Mouse (Mus musculus): ENCODE data around the gene Cryzl1. TPM values are rescaled to one million over a fixed set of nuclear protein-coding genes. Genes with fewer than 3 reads are reported as not detected.

Gene Cryzl1
- 27.0 and 28.0 TPM in 2 replicates for polyA plus RNA-seq (2015; fragmentation: Nextera tagmentation; extraction: Ambion mirVana)

DNA sequence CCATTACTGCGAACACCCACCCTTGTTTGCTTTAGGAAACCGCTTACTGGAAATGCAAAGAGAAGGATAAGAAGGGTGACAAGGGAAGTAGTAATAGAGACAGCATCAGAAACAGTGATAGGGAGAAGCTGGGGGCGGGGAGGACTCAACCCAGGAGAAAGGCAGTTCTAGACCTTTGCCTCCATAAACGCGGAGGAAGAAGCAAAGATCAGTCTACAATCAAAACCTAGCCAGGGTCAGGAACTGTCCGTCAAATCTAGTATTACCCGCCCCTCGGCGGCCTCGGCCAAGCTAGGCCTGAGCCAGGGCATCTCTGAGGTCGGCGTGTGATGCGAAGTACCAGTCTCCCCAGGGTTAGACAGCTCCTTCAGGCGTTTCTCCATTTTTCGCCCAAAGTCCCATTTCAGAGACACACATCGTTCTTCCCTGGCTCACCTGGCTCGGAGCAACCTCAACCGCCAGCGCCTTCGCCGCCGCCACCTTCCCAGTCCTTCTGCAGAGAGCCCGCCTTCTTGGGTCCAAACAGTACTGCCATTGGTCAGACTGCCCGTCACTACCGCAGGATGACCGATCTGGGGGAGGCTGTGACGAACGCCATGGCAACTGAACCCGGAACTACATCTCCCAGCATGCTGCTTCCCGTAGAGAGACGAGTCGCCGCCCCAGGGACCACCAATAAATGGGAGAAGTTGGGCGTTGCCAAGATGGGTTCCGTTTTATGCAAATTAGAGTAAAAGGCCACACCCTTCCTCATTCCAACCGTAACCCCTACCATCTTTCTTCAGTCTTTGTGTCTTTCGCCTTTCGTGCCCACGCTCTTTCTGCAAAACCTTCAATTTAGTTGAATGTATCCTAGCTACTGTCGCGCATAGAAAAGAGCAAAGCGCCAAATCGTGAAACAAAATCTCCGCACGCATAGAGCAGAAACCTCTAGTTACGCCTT lies at the start of gene Cryzl1:
Gene Cryzl1 (minus strand): TSS at position 853 of the 943 bp plus-strand sequence.
- DNase-seq (ENCODE audit: low spot score), result peak; percentile 94

DNA sequence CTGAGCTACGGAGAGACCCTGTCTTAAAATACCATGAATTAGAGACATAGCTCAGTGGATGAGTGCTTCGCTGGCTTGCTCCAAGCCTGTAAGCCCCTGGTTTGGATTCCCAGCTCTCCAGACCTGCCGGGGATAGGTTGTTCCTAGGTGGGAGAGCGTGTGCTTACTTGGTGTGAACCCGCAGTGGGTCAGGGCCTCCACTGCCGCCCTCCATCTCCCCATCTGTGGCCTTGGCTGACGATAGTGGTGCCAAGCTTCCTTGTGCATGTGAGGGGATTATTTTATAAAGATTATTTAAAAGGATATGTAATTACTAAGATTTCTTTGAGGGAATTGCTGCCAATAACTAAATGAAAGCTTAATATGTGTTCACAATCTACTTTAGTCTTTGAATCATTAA lies 43.8 kb upstream of the Cryzl1 start:
- no peak for DNase-seq (ENCODE audit: low spot score)

DNA sequence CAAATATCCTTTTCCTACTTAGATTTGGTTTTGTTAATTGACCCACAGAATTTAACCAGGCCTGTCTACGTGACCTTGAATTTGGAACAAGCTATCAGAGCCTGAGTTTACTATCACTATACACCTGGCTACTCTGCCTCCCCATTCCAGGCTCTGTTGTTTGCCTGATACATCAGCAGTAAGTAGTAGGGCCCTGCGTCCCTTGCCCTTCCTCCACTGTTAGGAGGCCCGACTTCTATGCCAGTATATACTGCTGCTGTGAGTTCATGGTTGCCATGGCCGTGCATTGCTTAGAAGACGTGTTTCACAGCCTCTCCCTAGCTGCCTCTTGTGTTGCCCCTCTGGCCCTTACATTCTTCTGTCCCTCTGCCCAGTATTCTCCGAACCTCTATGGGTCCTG lies 42.6 kb upstream of the Cryzl1 start:
- DNase-seq (ENCODE audit: low spot score), result no peak

DNA sequence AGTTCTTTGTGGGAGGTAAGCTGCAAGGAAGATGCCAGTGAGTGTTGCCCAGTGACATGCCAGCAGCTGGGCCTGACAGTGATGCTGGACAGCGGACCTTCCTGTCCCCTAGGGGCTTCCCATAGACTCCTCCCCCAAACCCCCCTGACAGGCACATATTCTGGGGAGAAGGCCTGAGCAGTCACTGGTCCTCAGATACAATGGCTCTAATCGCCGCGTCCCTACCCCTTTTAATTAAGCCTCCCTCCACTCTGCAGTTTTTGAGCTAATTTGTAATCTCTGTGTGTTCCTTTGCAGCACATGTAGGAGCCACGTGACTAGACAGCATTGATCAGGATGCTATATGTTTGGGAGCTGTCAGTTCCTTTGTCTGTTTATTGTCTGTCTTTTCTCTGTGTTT lies 41.9 kb upstream of the Cryzl1 start:
- no peak for DNase-seq (ENCODE audit: low spot score)

DNA sequence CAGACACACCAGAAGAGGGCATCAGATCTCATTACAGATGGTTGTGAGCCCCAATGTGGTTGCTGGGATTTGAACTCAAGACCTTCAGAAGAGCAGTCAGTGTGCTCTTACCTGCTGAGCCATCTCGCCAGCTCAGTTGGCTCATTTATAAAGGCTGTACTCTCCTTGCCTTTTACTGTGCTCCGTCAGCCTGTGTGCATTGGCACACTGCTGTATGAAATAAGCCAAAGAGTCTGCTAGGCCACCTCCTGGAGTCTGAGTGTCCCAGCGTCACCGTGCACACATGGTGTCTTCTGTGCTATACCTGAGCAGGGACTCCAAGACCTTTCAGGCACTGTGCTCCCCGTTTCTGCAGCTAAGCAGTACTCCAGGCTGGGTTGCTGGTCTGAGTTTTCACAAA lies 41.1 kb upstream of the Cryzl1 start:
- DNase-seq (ENCODE audit: low spot score), result no peak

DNA sequence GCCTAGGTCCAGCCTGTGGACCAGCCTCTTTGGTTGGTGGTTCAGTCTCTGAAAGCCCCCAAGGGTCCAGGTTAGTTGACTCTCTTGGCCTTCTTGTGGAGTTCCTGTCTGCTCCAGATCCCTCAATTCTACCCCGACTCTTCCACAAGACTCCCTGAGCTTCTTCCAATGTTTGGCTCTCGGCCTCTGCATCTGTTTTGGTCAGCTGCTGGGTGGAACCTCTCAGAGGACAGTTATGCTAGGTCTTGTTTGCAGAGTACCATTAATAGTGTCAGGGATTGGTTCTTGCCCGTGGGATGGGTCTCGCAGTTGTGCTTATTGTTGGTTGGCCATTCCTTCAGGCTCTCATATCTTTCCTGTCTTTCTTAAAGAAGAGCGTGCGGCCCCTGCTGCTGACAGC lies 39.8 kb upstream of the Cryzl1 start:
- no peak for DNase-seq (ENCODE audit: low spot score)

DNA sequence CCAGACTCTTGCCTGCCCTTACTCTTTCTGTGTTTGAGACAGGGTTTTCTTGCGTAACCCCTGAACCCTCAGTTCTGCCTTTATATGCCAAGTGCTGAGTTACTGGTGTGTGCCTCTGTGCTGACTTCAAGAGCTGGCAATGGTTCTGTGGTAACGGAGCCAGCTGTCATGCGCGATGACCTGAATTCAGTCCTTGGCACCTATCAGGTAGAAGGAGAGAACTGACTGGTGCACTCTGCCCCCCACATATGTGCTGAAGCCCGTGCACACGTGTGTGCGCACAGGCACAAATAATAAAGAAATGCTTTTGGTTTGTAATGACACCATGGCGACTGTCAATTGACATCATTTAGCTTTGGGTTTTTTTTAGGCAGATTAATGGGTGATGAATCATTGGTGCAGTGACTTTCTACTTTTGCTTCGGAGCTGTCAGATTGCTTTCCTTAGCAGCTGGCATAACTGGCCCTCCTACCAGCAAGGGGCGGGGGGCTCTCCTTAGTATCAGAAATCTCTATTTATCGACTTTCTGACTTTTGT lies 38.5 kb upstream of the Cryzl1 start:
- DNase-seq (ENCODE audit: low spot score), result no peak

DNA sequence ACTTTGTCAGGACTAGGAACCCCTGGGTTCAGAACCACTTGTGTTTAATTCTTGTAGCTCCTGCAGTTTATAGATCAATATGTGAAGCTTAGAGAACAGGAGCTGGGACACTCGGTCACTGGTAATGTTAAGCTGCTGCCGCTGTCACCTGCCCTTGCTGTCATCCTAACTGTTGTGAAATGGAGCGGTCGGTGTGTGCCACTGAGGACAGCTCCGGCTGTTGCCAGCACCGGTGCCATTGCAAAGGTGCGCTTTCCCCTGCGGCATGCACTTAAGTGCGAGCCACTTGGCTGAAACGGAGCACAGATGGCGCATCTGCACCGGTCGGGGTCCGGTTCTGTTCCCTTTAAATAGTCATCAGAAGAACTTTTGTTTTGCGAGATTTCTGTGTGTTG lies 37.0 kb upstream of the Cryzl1 start:
- no peak for DNase-seq (ENCODE audit: low spot score)

DNA sequence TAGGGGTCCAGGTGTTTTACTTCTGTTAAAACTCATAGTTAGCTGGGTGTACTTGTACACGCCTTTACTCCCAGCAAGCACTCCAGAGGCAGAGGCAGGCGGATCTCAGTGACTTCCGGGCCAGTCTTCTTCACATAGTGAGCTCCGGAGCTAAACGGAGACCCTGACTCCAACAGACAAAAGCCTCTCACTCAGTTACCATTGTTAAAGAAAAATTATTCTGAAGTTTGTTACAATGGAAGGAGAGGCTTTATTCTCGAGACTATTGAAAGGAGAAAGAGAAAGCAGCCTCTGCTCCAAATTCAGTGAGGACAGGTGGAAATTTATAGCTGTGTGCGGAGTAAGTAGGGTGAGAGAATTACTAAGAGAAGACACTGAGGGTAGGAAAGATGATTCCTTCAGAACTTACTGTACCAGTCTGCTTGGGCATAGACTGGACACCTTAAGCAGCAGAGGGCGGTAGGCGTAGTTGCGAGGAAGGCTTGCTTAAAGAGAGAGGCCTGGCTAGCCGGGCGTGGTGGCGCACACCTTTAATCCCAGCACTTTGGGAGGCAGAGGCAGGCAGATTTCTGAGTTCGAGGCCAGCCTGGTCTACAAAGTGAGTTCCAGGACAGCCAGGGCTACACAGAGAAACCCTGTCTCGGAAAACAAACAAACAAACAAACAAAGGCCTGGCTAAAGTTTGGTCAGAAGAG lies 36.5 kb upstream of the Cryzl1 start:
- no peak for DNase-seq (ENCODE audit: low spot score)

DNA sequence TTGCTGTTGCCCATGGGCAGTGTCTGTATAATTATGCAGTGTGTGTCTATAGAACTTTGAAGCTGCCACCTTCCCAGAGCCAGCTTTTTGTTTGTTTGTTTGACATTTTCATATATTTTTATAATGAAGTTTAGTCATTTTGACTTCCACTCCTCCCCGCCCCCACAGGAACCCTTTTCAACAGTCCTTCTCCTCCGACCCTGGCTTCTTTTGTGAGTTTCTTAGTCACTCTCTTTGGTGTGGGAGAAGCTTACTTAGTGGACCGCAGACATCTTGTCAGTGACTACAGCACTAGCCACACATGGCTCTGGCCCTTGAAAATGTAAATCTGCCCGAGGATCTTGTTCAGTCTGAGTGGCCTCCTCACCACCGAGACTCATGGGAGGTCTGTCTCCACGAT lies 35.6 kb upstream of the Cryzl1 start:
- no peak for DNase-seq (ENCODE audit: low spot score)

DNA sequence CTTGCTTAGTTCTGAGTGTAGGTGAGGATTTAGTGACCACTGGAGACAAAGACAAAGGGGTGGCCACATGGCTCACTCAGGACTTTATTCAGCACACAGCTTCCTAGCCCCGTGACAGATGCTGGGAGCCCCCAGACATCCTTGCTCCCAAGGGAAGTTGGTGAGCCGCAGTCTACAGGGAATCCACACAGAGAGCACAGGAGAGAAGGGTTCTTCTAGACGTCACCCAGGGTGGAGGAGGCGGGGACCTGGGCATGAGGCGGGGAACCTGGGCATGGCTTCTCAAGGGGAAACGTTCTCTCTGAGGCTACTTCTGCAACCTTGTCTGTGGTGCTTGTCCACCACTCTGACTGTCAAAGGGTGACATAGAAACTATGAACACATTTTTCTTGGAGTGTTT lies 35.2 kb upstream of the Cryzl1 start:
- no peak for DNase-seq (ENCODE audit: low spot score)

DNA sequence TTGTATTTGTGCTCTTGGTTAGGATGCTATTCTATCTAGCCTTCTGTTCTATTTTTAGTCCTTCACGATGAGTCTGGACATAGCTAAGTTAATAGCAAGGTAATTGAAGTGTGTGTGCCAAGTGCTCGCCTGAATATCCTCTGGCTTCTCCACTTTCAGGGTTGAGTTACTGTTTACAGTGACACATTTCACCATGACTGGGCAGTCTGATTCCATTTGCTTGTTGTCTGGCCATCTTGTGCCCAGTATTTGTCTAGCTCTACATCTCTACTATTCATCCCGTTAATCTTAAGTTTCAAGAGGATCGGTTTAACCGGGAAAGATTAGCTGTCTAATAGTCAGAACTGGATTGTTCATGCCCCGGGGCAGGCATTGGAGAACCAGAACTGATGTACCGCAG lies 33.7 kb upstream of the Cryzl1 start:
- no peak for DNase-seq (ENCODE audit: low spot score)

DNA sequence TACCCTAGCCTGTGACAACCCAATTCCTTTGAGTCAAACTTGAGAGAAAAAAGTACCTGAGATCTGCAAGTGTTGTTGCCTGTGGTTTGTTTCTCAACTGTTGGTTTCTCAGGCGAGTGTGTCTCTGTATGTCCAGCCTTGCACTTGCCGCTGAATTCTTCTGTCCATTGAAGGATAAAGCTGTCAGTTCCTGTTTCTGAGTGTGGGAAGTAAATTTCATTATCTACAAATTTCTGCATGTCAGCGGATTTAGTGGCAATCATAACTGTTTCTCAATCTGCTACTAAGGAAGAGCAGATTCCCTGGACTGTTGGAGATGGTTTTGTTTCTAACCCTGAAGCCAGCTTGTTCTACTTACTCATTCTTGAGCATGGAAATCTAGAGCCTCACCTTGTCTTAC lies 33.0 kb upstream of the Cryzl1 start:
- no peak for DNase-seq (ENCODE audit: low spot score)

DNA sequence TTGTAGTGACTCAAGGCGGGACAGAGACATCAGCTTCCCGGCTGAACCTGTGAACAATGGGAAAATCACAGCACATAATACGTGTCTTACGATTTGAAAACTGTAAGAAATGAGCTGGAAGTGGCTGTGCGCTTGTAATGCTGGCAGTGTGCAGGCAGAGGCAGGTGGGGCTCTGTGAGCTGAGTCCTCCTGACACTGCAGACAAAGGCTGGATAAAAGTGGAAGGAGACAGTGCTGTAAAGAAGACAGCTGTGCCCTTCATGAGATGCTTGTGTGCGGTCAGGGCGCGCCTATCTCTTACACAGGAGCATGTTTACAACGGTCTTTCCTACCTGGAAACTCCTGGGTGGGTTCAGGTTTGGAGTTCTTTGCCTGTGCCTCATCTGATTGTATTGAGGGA lies 32.4 kb upstream of the Cryzl1 start:
- DNase-seq (ENCODE audit: low spot score), result no peak

DNA sequence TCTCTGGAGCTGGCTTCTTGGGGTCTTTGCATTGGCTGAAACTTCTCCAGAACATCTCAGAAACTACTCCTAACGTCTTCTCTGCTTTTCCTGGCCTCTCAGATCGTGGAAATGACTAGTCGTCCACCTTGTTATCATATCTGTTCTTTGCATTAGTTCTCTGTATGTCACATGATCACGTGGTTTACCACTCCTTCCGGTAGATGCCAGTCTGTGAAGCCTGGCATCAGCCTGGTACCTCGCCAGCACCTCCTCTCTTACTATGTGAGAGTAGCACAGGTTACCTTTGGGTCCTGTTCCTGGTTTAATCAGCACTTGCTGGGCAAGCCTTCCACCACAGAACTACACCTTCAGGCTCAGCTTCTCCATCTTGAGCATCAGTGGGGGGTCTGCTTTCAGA lies 26.2 kb upstream of the Cryzl1 start:
- DNase-seq (ENCODE audit: low spot score), result peak; percentile 42

DNA sequence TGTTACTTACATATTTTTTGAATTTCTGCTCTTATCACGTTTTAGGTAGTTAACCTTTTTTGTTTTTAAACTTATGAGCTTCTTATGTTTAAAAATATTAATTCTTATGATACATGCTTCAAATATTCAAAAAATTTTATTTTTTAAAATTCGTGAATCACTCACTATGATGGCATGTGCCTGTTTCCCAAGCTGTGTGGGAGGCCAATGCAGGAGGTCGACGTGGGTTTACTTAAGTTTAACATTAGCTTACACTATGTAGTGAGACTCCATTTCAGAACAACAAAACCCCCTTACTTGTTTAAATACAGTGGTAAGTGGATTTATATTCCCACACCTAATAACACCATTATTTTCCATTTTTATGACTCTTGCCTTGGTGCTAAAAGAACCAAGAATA lies 24.8 kb upstream of the Cryzl1 start:
- DNase-seq (ENCODE audit: low spot score), result no peak

DNA sequence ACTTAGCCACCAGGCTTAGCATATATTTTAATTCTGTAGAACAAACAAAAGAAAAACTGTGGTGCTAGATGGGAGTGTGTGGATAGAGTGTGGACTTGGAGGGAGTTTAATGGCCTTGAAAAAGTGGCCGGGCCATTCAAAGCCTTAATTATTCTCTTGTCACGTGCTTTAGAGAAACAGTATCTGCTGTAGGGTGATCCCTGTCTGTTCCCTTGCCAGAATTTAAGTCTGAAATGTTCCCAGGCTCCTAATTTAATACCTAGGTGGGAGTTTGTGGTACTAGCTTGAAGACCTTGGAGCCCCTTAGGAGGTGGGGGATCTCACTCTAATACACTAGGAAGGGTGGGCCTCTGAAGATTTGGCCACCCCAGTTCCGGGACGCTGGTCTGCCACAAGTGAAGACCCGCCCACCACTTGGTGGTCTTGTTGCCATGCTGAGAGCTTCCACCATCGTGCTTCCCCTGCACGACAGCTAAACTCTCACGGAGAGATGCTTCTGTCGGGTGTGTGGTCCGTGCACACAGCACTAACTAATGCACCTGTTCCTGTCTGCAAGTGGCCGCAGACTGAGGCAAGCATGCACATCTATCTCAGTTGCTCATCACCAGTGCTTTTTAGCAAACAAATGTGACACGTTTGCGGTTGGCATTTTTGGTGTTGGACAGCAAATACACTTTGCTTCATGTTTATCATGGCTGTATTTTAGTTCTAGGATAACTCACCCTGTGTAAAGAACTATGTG lies 23.0 kb upstream of the Cryzl1 start:
- DNase-seq (ENCODE audit: low spot score), result no peak

DNA sequence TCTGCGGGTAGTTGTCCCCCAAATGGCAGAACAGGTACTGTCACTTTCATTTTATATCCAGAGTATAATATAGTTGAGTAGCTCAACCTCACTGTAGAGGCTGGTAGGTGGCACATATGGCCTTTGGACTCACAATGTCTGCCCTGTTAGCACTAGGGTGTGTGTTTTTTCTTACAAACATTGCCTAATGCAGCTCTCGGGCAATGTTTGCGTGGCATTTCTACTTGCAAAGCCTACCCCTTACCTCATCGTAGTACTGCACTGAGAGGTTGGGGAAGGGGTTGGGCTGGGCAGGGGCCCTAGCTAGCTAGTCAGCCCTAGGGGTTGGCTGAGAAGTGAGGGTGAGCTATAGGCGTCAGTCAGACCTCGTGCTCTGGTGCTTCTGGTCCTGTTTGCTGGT lies 18.8 kb upstream of the Cryzl1 start:
- DNase-seq (ENCODE audit: low spot score), result no peak

DNA sequence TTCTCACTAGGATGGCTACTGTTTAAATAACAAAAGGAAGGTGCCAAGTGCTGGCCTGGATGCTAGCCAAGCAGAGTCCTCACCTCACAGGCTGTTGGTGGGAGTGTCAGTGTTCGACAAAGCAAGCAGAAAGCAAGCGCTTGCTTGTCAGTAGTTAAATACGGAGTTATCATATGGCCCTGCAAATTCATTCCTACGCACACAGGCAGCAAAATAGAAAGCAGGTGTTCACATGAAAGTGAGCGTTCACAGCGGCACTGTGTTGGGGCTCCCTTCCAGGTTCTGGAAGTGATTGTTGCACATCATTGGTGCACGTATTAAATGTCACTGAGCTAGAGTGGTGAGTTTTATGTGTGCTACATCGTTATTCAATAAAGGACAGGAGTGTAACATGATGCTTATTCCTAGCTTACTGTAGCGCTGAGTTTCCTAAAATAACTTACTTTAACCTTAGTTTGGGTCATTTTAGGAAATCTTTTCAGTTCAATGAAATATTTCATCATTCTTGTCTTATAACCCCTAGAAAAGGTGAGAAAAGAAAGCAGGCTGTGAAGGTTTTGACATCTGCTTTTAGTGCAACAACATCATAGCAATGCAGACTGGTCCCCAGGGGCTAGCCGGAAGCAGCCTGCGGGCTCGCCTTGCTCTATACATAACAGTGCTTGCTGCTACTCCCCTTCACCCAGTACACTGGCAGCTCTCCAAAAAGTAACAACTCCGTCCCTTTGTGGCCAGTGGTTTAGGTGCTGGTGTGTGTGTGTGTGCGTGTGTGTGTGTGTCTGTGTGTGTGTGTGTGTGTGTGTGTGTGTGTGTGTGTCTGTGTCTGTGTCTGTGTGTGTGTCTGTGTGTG lies 17.6 kb upstream of the Cryzl1 start:
- no peak for DNase-seq (ENCODE audit: low spot score)

DNA sequence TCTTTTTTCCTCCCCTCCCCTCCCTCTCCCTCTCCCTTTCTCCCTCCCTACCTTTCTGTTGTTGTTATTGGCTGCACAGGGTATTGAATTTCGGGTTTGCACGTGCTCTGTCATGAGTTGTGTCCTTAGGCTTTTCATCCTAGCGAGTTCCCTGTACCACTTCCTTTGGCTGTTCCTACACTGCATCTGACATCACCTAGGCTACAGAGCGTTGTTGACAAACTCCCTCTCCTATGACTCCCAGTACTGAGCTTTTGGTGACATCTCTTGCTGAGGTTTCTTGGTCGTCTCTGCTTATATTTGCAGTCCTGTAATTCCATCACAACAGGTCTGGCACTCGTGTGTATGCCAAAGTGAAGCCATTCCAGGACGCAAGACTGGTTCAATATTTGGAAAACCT lies 14.3 kb upstream of the Cryzl1 start:
- DNase-seq (ENCODE audit: low spot score), result no peak

DNA sequence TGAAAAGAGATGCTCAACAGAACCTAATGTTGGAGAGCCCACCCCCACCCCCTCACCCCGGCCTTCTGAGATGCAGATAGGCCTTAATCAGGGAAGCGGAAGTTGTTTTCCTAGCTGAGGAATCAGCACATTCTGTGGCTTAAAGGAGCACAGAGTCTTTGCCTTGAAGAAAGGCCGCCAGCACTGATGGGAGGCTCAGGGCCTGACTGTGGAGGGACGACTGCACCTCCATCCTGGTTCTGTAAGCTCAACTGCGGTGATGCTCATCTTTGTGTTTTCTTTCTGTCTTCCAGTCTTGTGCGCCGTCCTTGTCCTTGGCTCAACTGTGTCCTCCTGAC lies 12.1 kb upstream of the Cryzl1 start:
- DNase-seq (ENCODE audit: low spot score), result no peak
